Mouse (Mus musculus): ENCODE data around the gene Prkcz. TPM values are rescaled to one million over a fixed set of nuclear protein-coding genes. Genes with fewer than 3 reads are reported as not detected.

Gene Prkcz
- polyA plus RNA-seq, 1 experiment from 2014 or later, result 11.8 TPM

GRCm38 (mm10) chr4:155234371-155235310 lies 126.5 kb downstream of the Prkcz start:
- DNase-seq (ENCODE audit: low read depth, low spot score), result no peak
- CTCF ChIA-PET, result interaction anchor here (0.9 to 2.7 kb wide), 3 partner anchors 11 to 28 kb away, joined by 3 to 14 read pairs (median 5); no protein-coding TSS in a partner anchor

GRCm38 (mm10) chr4:155233878-155234277 lies 127.3 kb downstream of the Prkcz start:
- CTCF ChIA-PET, result interaction anchor here (0.9 to 2.7 kb wide), 4 partner anchors 10 to 139 kb away, joined by 3 to 14 read pairs (median 5); no protein-coding TSS in a partner anchor
- H3K27me3 ChIP-seq, result no peaks in the 10 kb centered on the region
- no peak for DNase-seq (ENCODE audit: low read depth, low spot score)
- no peak for TF ChIP-seq CTCF (IDR thresholded peaks at IDR 0.05)
- POLR2A ChIA-PET, result interaction anchor here (1.2 to 3.5 kb wide), 3 partner anchors 9 to 14 kb away, joined by 3 to 27 read pairs (median 3); partner anchors contain the start of gene Ski
- in situ Hi-C loops (cut with MboI; ENCODE audit: low pct_unique_long_range_greater_than_20kb), result loop anchor here (25.0 kb wide), 1 partner anchor 347 kb away; the partner anchor contains the start of gene Fam213b
- no peak for ATAC-seq

More at GRCm38 (mm10) chr4:155234371-155235310, 126.5 kb downstream of the Prkcz start:
- POLR2A ChIA-PET, result interaction anchor here (0.9 to 3.5 kb wide), 4 partner anchors 10 to 14 kb away, joined by 3 to 27 read pairs (median 4); partner anchors contain the start of gene Ski
- H3K27me3 ChIP-seq, result no peaks in the 10 kb centered on the region
- in situ Hi-C loops (cut with MboI; ENCODE audit: low pct_unique_long_range_greater_than_20kb), result loop anchor here (25.0 kb wide), 1 partner anchor 347 kb away; the partner anchor contains the start of gene Fam213b
- no peak for TF ChIP-seq CTCF (IDR thresholded peaks at IDR 0.05)
- no peak for ATAC-seq

- ChIA-PET POLR2A (no interaction called here), CTCF (no interaction called here)
- DNase-seq (ENCODE audit: low read depth, low spot score), result no peak
- H3K27me3 ChIP-seq, result no peaks in the 10 kb centered on the region
- in situ Hi-C loops (cut with MboI; ENCODE audit: low pct_unique_long_range_greater_than_20kb), result loop anchor here (25.0 kb wide), 1 partner anchor 341 kb away; the partner anchor contains the start of gene Fam213b
- no peak for TF ChIP-seq CTCF (IDR thresholded peaks at IDR 0.05)
- ATAC-seq, result no peak
Observed at GRCm38 (mm10) chr4:155228461-155228860, 132.7 kb downstream of the Prkcz start.

GRCm38 (mm10) chr4:155227986-155228385 lies 133.2 kb downstream of the Prkcz start:
- no peak for ATAC-seq
- in situ Hi-C loops (cut with MboI; ENCODE audit: low pct_unique_long_range_greater_than_20kb), result loop anchor here (25.0 kb wide), 1 partner anchor 341 kb away; the partner anchor contains the start of gene Fam213b
- POLR2A ChIA-PET, result no interaction called here
- no peak for DNase-seq (ENCODE audit: low read depth, low spot score)
- H3K27me3 ChIP-seq, result no peaks in the 10 kb centered on the region
- no peak for TF ChIP-seq CTCF (IDR thresholded peaks at IDR 0.05)
- CTCF ChIA-PET, result no interaction called here

DNA sequence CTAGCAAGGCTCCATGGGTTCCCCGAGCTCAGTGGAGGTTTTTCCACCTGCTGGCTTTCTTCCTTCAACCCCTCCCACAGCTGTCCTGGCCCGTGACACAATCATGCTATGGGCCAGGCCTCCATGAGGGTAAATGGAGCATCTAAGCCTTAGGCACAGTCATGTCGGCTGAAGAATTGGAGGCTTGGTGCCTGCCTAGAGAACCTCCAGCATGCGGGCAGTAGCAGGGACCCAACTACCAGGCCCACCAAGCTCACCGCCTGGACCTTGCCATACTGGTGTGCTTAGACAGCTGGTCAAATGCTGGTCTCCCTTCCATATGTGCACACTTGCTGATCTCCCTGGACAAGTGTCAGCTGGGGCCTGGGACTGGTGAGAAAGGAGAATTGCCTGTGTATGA lies 135.2 kb downstream of the Prkcz start:
- CTCF ChIA-PET, result interaction anchor here (3.7 kb wide), 1 partner anchor 22 kb away, joined by 19 read pairs; the partner anchor contains the start of gene Faap20

DNA sequence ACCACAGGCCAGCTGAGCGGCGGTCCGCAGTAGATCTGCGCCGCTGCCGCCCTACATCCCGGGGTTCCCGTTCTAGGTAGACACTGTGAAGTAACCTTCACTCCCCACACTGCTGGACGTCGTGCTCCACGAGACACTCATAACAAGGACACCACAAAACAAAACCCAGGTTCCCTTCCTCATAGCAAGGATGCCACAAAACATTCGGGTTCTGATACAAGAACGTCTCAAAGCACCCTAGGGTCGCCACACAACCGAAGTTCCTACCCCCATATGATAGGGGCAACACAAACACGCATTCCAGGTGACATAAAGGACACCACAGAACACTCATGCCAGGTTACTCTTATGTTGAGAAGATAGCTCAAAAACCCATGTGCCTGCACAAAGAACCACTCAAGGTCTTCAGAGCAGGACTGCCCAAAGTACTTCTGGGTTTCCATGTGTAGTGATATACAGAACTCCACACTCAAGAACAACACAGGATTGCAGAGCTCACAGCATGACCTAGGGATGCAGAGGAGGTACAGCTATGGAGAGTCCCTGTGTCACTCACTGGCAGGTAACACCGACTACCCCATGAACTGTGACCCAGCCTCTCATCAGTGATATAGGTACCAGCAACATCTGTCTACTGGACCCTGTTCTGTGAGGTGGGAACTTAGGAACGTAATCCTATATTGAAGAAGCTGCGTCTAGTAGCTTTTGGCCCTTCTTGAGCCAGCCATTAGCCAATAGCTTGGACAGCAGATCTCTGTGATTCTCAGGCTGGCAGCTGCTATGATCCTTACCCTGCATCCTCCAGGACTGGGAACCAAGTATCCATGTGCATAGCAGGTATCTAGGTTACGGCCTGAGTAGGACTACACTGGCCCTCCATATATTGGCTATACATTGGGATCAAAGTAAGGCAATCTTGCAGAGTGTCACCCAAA lies 137.3 kb downstream of the Prkcz start:
- in situ Hi-C loops (cut with MboI; ENCODE audit: low pct_unique_long_range_greater_than_20kb), result no loop called here
- no peak for DNase-seq (ENCODE audit: low read depth, low spot score)
- H3K27me3 ChIP-seq, result no peaks in the 10 kb centered on the region
- ChIA-PET POLR2A (interaction anchor here (0.8 to 4.7 kb wide), 5 partner anchors 10 to 126 kb away, joined by 3 to 28 read pairs (median 3); partner anchors contain the start of gene Faap20), CTCF (interaction anchor here (1.1 to 3.7 kb wide), 4 partner anchors 10 to 130 kb away, joined by 3 to 19 read pairs (median 8); partner anchors contain the start of gene Faap20)
- TF ChIP-seq CTCF (IDR thresholded peaks at IDR 0.05), result no peak
- ATAC-seq, result no peak

More for the DNA sequence above, 135.2 kb downstream of the Prkcz start:
- in situ Hi-C loops (cut with MboI; ENCODE audit: low pct_unique_long_range_greater_than_20kb), result loop anchor here (25.0 kb wide), 1 partner anchor 339 kb away; the partner anchor contains the start of gene Fam213b
- no peak for DNase-seq (ENCODE audit: low read depth, low spot score)
- POLR2A ChIA-PET, result no interaction called here
- ATAC-seq, result no peak
- H3K27me3 ChIP-seq, result no peaks in the 10 kb centered on the region
- no peak for TF ChIP-seq CTCF (IDR thresholded peaks at IDR 0.05)

GRCm38 (mm10) chr4:155222841-155223593 lies 138.1 kb downstream of the Prkcz start:
- ChIA-PET CTCF (interaction anchor here (1.1 to 3.7 kb wide), 4 partner anchors 11 to 129 kb away, joined by 3 to 19 read pairs (median 8); partner anchors contain the start of gene Faap20), POLR2A (interaction anchor here (0.8 to 4.9 kb wide), 6 partner anchors 10 to 125 kb away, joined by 3 to 28 read pairs (median 4); partner anchors contain the start of gene Faap20)
- TF ChIP-seq CTCF (IDR thresholded peaks at IDR 0.05), result no peak
- in situ Hi-C loops (cut with MboI; ENCODE audit: low pct_unique_long_range_greater_than_20kb), result no loop called here
- no peaks in the 10 kb centered on the region for H3K27me3 ChIP-seq
- ATAC-seq, result peak; percentile 86
- DNase-seq (ENCODE audit: low read depth, low spot score), result no peak

- DNase-seq (ENCODE audit: low read depth, low spot score), result no peak
- ATAC-seq, result no peak
- TF ChIP-seq CTCF (IDR thresholded peaks at IDR 0.05), result no peak
- in situ Hi-C loops (cut with MboI; ENCODE audit: low pct_unique_long_range_greater_than_20kb), result no loop called here
- H3K27me3 ChIP-seq, result no peaks in the 10 kb centered on the region
- ChIA-PET POLR2A (interaction anchor here (2.0 to 4.9 kb wide), 3 partner anchors 13 to 27 kb away, joined by 12 to 28 read pairs (median 27); partner anchors contain the start of gene Faap20), CTCF (interaction anchor here (1.1 to 3.7 kb wide), 4 partner anchors 11 to 129 kb away, joined by 3 to 19 read pairs (median 8); partner anchors contain the start of gene Faap20)
Observed at GRCm38 (mm10) chr4:155222552-155222840, 138.7 kb downstream of the Prkcz start, which contains the start of gene Ski. Ski (minus strand) TSS chr4:155222592.
